Mouse (Mus musculus) heart, embryonic 12.5 days (tissue): ENCODE measurements around the gene Gm20388. TPM values are rescaled to one million over a fixed set of nuclear protein-coding genes. Genes with fewer than 3 reads are reported as not detected.

Experiments used
- ATAC-seq: fragments of 200-750 bp; cut with Nextera tagmentation; 2 replicates; pipeline ENCODE4 v1.8.0; 2017; ENCODE audit warnings: moderate TSS enrichment, moderate library complexity; ENCODE audit not compliant: insufficient number of reproducible peaks, low FRiP score
- H3K27ac ChIP-seq: fragments of 300-500 bp; sonication (generic); 2 replicates; pipeline ENCODE4 v1.5.1; 2016; ENCODE audit warnings: mild to moderate bottlenecking, moderate library complexity; ENCODE audit not compliant: poor library complexity, severe bottlenecking
- H3K27me3 ChIP-seq: fragments of 300-500 bp; sonication (generic); replicated peaks from 2 replicates; pipeline ENCODE4 v1.6.1; 2016; ENCODE audit warnings: mild to moderate bottlenecking, moderate library complexity
- H3K36me3 ChIP-seq: fragments of 300-500 bp; sonication (generic); 2 replicates; pipeline ENCODE4 v1.6.1; 2016; ENCODE audit warnings: mild to moderate bottlenecking, moderate library complexity
- H3K4me1 ChIP-seq: fragments of 300-500 bp; sonication (generic); replicated peaks from 2 replicates; pipeline ENCODE4 v1.6.1; 2016; ENCODE audit warnings: mild to moderate bottlenecking
- H3K4me2 ChIP-seq: fragments of 300-500 bp; sonication (generic); 2 replicates; pipeline ENCODE4 v1.6.1; 2016; ENCODE audit warnings: mild to moderate bottlenecking, moderate library complexity
- H3K4me3 ChIP-seq: fragments of 300-500 bp; sonication (generic); 2 replicates; pipeline ENCODE4 v1.5.1; 2016; ENCODE audit warnings: mild to moderate bottlenecking
- H3K9ac ChIP-seq: fragments of 300-500 bp; sonication (generic); 2 replicates; pipeline ENCODE4 v1.6.1; 2016; ENCODE audit warnings: mild to moderate bottlenecking, moderate library complexity
- H3K9me3 ChIP-seq: fragments of 300-500 bp; sonication (generic); replicated peaks from 2 replicates; pipeline ENCODE4 v1.6.1; 2016; ENCODE audit warnings: mild to moderate bottlenecking, moderate library complexity
- WGBS: fragments of 180-500 bp; shearing (Covaris S2); methylation state at CpG from one replicate; pipeline ENCODE4 v1.1.7; 2016; 5-methylcytosine and 5-hydroxymethylcytosine counted together
- polyA plus RNA-seq: library from polyadenylated mRNA; unstranded; fragments of >200 nt; fragmentation: Nextera tagmentation; extraction: Ambion mirVana; gene quantifications from 2 replicates; pipeline ENCODE4 v1.2.1, GENCODE M21; 2016

The Gm20388 gene
- polyA plus RNA-seq, 1 experiment from 2014 or later: not detected

GRCm38 (mm10) chr8:120511737-120512136 lies 601.1 kb downstream of the Gm20388 start:
- Histone ChIP-seq H3K27ac (peak overlapping the region; percentile 54), H3K4me3 (no peak overlapping the region), H3K9ac (peak overlapping the region; percentile 23), H3K27me3 (no peaks in the 10 kb centered on the region), H3K9me3 (no peaks in the 10 kb centered on the region), H3K36me3 (no peaks in the 10 kb centered on the region), H3K4me1 (peaks cover 95% of the 10 kb centered on the region), H3K4me2 (0 out of 2 replicates have a peak overlapping the region, but pooled peaks have one; percentile 65)
- ATAC-seq: no peak
- 38% methylated on average over 8 of the region's 8 CpGs for WGBS

- Histone ChIP-seq H3K9ac (peak overlapping the region; percentile 23; the same call in 1 of the 2 replicates), H3K27ac (0 out of 2 replicates have a peak overlapping the region, but pooled peaks have one; percentile 54), H3K4me3 (no peak overlapping the region), H3K9me3 (no peaks in the 10 kb centered on the region), H3K4me2 (no peak overlapping the region), H3K36me3 (no peaks in the 10 kb centered on the region), H3K4me1 (peaks cover 98% of the 10 kb centered on the region), H3K27me3 (no peaks in the 10 kb centered on the region)
- ATAC-seq: no peak
- WGBS: 58% methylated on average over 11 of the region's 11 CpGs
These were observed 601.7 kb downstream of the Gm20388 start for GRCm38 (mm10) chr8:120512326-120512725.

- Histone ChIP-seq H3K4me3 (no peak overlapping the region), H3K27me3 (no peaks in the 10 kb centered on the region), H3K9me3 (no peaks in the 10 kb centered on the region), H3K4me2 (no peak overlapping the region), H3K27ac (no peak overlapping the region), H3K36me3 (no peaks in the 10 kb centered on the region), H3K9ac (peak overlapping the region; percentile 53; the same call in 1 of the 2 replicates), H3K4me1 (peaks cover 98% of the 10 kb centered on the region)
- no peak for ATAC-seq
- 59% methylated on average over 6 of the region's 6 CpGs for WGBS
These were observed 602.5 kb downstream of the Gm20388 start for GRCm38 (mm10) chr8:120513145-120513544.

DNA sequence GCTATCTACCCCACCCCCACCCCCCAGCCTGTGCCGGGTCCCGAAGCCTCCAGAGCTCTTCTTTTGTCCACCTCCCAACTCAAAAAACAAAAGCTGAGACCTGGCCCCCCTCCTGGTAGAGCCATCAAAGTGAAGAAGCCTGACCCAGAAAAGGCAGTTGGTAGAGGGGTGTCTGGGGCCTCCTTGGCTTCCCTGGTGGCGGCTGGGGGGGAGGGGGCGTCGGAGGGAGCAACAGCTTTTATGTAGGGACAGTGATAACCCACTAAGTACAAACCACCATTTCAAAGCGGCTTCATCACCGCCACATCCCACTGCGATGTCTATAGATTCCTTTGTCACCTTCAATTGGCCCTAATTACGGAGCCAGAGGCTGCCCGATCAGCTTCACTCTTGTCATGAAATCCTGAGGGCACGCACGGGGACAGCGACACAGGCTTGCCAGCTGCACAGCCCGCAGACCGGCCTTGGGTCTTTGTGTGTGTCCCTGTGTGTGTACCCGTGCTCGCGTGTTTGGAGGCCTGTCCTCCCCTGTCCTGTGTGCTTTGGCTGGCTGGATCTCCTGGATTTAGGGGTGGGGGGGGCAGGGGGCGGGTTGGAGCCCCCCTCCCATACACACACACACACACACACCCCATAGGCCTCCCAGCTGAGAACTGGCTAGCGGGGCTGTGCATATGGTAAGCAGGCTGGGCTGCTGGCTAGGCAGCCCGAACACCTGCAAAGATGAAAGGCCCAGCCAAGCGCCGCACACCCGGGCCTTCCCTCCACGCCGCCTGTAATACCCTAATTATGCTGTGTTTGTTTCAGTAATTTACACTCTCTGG lies 603.2 kb downstream of the Gm20388 start:
- no peak for ATAC-seq
- Histone ChIP-seq H3K4me3 (no peak overlapping the region), H3K4me2 (peak overlapping the region; percentile 23; the same call in 1 of the 2 replicates), H3K27me3 (no peaks in the 10 kb centered on the region), H3K9me3 (no peaks in the 10 kb centered on the region), H3K9ac (peak overlapping the region; percentile 53; the same call in 1 of the 2 replicates), H3K27ac (no peak overlapping the region), H3K4me1 (peaks cover 98% of the 10 kb centered on the region), H3K36me3 (no peaks in the 10 kb centered on the region)
- 37% methylated on average over 26 of the region's 26 CpGs for WGBS

GRCm38 (mm10) chr8:120515214-120515613 lies 604.6 kb downstream of the Gm20388 start:
- Histone ChIP-seq H3K9ac (no peak overlapping the region), H3K9me3 (no peaks in the 10 kb centered on the region), H3K27me3 (no peaks in the 10 kb centered on the region), H3K4me3 (no peak overlapping the region), H3K36me3 (no peaks in the 10 kb centered on the region), H3K27ac (no peak overlapping the region), H3K4me1 (peaks cover 98% of the 10 kb centered on the region), H3K4me2 (no peak overlapping the region)
- no peak for ATAC-seq
- WGBS: 96% methylated on average over 2 of the region's 2 CpGs

DNA sequence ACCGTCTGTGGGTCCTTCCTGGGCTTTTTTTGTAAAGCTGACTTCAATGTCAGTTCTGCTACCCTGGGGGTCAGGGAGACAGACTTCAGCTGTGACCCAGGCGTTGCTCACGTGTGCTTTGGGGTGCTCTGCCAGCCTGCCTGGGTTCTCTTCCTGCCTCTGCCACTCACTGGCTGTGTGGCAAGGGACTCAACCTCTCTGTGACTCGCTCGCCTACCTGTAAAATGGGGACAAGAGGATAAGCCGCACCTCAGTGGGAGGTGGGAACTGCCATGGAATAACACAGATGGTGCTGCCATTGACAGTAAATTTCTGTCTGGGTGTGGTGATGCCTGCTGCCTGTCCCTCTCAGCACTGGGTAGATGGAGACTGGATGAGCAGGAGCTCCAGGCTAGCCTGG lies 605.0 kb downstream of the Gm20388 start:
- Histone ChIP-seq H3K27ac (peak overlapping the region; percentile 65; the same call in 1 of the 2 replicates), H3K4me1 (peaks cover 98% of the 10 kb centered on the region), H3K4me3 (no peak overlapping the region), H3K36me3 (no peaks in the 10 kb centered on the region), H3K4me2 (no peak overlapping the region), H3K27me3 (no peaks in the 10 kb centered on the region), H3K9me3 (no peaks in the 10 kb centered on the region), H3K9ac (0 out of 2 replicates have a peak overlapping the region, but pooled peaks have one; percentile 11)
- WGBS: 88% methylated on average over 6 of the region's 6 CpGs
- ATAC-seq: no peak

DNA sequence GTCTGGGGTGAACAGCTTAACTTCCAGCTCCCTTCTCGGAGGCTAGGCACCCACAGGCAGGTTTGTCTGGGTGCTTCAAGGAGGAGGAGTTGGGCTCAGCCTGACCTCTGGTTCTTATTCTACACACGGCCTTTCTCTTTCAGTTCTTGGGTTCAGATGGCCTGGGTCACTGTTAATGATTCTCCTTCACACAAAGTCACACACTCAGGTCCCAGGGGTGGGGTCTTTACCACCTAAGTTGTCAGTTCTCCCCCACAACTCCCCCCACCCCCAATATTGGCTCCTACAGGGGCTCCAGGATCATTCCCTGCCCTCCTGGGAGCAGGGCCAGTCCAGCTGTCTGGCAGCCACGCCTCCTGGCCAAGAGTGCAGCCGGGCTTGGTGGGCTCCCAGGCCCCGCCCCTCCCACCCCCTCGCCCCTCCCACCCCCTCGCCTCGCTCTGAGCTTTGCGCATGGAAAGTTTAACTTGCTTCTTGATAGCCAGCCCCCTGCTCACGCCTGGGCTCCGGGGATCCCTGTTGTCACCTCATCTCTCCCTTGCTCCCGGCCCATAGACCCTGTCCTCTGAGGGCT lies 605.6 kb downstream of the Gm20388 start:
- no peak overlapping the region for H3K4me3 ChIP-seq
- peak overlapping the region; percentile 44 for H3K9ac ChIP-seq
- no peaks in the 10 kb centered on the region for H3K36me3 ChIP-seq
- H3K9me3 ChIP-seq: no peaks in the 10 kb centered on the region
- ATAC-seq: peak; percentile 42
- peaks cover 98% of the 10 kb centered on the region for H3K4me1 ChIP-seq
- no peaks in the 10 kb centered on the region for H3K27me3 ChIP-seq
- 13% methylated on average over 11 of the region's 12 CpGs for WGBS
- H3K27ac ChIP-seq: peak overlapping the region; percentile 65
- peak overlapping the region; percentile 45 for H3K4me2 ChIP-seq

- Histone ChIP-seq H3K27me3 (no peaks in the 10 kb centered on the region), H3K27ac (peak overlapping the region; percentile 14; the same call in 1 of the 2 replicates), H3K4me2 (no peak overlapping the region), H3K4me1 (peaks cover 92% of the 10 kb centered on the region), H3K36me3 (no peaks in the 10 kb centered on the region), H3K9me3 (no peaks in the 10 kb centered on the region), H3K4me3 (no peak overlapping the region), H3K9ac (0 out of 2 replicates have a peak overlapping the region, but pooled peaks have one; percentile 3)
- whole genome bisulfite sequencing: 53% methylated on average over 11 of the region's 11 CpGs
- ATAC-seq: no peak
These were observed 607.2 kb downstream of the Gm20388 start for GRCm38 (mm10) chr8:120517666-120518410.

DNA sequence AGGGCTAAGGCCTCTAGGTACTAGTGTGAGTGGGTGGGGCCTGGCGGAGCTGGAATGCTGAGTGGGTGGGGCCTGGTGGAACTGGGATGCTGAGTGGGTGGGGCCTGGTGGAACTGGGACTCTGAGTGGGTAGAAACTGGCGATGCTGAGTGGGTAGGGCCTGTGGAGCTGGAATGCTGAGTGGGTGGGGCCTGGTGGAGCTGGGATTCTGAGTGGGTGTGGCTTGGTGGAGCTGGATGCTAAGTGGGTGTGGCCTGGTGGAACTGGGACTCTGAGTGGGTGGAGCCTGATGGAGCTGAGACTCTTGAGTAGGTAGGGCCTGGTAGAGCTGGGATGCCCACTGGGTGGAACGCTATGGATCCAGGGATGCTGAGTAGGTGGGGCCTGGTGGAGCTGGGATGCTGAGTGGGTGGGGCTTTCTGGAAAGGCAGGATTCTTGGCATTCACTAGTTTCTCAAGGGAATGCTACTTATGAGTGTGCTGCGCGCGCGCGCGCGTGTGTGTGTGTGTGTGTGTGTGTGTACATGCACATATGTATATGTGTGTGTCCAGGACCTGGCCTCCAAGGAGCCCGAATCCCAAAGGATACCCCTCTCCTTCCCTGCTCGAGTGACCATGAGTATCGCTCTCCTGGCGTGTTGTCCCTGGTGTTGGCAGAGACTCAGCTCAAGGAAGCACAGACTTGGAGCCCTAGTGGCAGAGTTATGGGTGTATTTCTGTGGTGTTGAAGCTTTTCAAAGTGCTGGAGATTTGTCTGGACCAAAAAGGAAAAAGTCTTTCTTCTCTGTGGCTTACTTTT lies 608.3 kb downstream of the Gm20388 start:
- H3K27me3 ChIP-seq: no peaks in the 10 kb centered on the region
- ATAC-seq: peak; percentile 16; the same call in 1 of the 2 replicates
- peaks cover 92% of the 10 kb centered on the region for H3K4me1 ChIP-seq
- WGBS: 65% methylated on average over 14 of the region's 14 CpGs
- no peak overlapping the region for H3K27ac ChIP-seq
- no peaks in the 10 kb centered on the region for H3K9me3 ChIP-seq
- no peak overlapping the region for H3K4me3 ChIP-seq
- H3K4me2 ChIP-seq: no peak overlapping the region
- H3K9ac ChIP-seq: no peak overlapping the region
- H3K36me3 ChIP-seq: no peaks in the 10 kb centered on the region

- 61% methylated on average over 15 of the region's 15 CpGs for WGBS
- Histone ChIP-seq H3K36me3 (no peaks in the 10 kb centered on the region), H3K27ac (peak overlapping the region; percentile 45; the same call in 1 of the 2 replicates), H3K4me3 (no peak overlapping the region), H3K9ac (peak overlapping the region; percentile 60), H3K4me2 (peak overlapping the region; percentile 37), H3K9me3 (no peaks in the 10 kb centered on the region), H3K4me1 (peaks cover 94% of the 10 kb centered on the region), H3K27me3 (no peaks in the 10 kb centered on the region)
- ATAC-seq: no peak
These were observed 609.6 kb downstream of the Gm20388 start for GRCm38 (mm10) chr8:120520287-120520686.
